Mouse (Mus musculus) left cerebral cortex, postnatal 10 days (tissue): ENCODE results near the gene Sag. TPM values are rescaled to one million over a fixed set of nuclear protein-coding genes. Genes with fewer than 3 reads are reported as not detected.
A peak's percentile ranks its signal among the peaks of the same experiment; 100 is the strongest.

Experiments
- DNase-seq, 2 experiments: peaks; one replicate each; pipeline ENCODE4 v3.0.0; 2021 to 2022; ENCODE audit warnings: low spot score in 2 of 2, mixed read lengths in 1 of 2; ENCODE audit errors: extremely low spot score in 1 of 2
- intact Hi-C: fragments of 180-260 bp; cut with DNase I; formaldehyde crosslinking; loops from one replicate; pipeline ENCODE4 v1.15.1; 2025
- total RNA-seq, 2 experiments: library from RNA; stranded (reverse); gene quantifications; 2 replicates each; pipeline ENCODE4 v1.2.3; 2021

The Sag gene
- total RNA-seq, 2 experiments from 2014 or later = 1.5 to 1.9 TPM

GRCm38 (mm10) chr1:87877552-87878283 lies 74.2 kb downstream of the Sag start:
- DNase-seq = no peak
- intact Hi-C loops = no loop called here

- intact Hi-C loops = no loop called here
- no peak for DNase-seq
Observed at GRCm38 (mm10) chr1:87879034-87879433, 75.6 kb downstream of the Sag start.

DNA sequence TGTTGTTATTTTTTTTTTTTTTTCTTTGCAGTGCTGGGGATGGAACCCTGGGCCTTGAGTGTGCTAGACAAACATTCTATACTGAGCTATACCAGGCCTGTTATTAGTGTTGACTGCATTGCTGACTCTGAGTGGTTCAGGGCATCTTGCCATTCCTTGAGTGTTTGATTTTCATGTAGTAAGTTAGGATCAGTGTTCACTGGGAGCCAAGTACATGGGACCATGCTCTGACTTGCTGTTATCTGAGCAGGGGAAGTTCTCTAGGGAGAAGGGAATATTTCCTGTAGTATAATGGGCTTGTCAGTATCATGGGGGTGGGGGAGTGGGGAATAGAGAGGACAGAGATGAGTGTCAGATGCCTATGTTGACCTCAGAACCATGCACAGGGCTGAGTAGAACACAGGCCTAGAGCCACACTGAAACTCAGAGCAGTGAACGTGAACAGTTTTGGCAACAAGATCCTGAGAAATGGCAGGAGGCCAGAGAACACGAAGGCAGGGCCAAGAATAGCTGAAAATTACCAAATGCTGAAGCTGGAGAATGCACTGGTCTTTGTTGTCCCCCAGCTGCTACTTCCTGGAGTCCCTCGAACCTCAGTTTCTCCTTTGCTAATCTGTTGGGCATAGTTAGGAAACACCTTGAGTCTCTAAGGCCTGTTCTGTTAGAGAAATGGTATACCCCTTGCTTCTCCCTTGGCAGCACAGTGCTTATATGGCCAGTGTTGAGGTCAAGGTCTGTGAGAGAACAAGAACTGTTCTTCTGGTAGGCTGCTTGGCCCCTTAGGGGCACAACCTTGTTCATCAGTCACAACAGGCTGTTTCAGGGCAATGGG lies 76.2 kb downstream of the Sag start:
- intact Hi-C loops = no loop called here
- peak; percentile 64 to 71 for DNase-seq

- DNase-seq = no peak
- intact Hi-C loops = no loop called here
Observed at GRCm38 (mm10) chr1:87880326-87880627, 76.8 kb downstream of the Sag start.

GRCm38 (mm10) chr1:87880856-87881255 lies 77.4 kb downstream of the Sag start:
- no peak for DNase-seq
- intact Hi-C loops = no loop called here

- DNase-seq = no peak
- intact Hi-C loops = no loop called here
Observed at GRCm38 (mm10) chr1:87881726-87882125, 78.2 kb downstream of the Sag start.

GRCm38 (mm10) chr1:87882554-87882953 lies 79.1 kb downstream of the Sag start:
- no peak for DNase-seq
- intact Hi-C loops = no loop called here

DNA sequence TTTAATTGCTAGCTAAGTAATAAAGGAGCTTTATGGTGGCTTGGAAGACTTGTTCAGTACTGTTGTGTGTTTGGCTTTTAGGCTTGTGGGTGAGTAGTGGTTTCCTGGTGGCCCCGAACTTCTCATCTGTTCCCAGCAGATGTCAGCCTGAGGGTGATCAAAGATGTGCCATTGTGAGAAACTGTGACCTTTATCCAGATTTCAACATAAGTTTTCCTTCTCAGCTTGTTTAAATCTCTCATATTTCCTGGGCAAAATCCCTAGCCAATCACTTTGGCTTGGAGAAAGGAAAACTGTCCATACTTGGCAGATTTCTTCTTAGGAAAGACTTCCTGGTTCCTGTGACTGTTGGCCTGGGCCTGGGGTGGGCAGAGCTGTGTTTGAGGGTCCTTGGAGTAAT lies 87.5 kb downstream of the Sag start:
- DNase-seq = no peak
- intact Hi-C loops = no loop called here

- intact Hi-C loops = no loop called here
- DNase-seq = no peak
Observed at GRCm38 (mm10) chr1:87891634-87892033, 88.2 kb downstream of the Sag start.

GRCm38 (mm10) chr1:87892499-87892898 lies 89.0 kb downstream of the Sag start:
- intact Hi-C loops = no loop called here
- DNase-seq = no peak

GRCm38 (mm10) chr1:87893414-87893813 lies 89.9 kb downstream of the Sag start:
- no peak for DNase-seq
- intact Hi-C loops = no loop called here

Other genes starting within 250 kb of the Sag start
- 100 to 1,000 TPM; 198 to 200 TPM for gene Ngef, start 229.8 kb upstream of the Sag start, total RNA-seq
- 10 to 100 TPM; 14.1 to 17.8 TPM for gene Inpp5d, start 183.4 kb upstream of the Sag start, total RNA-seq
- 10 to 100 TPM; 68.3 to 71.0 TPM for gene Atg16l1, start 47.8 kb upstream of the Sag start, total RNA-seq
- gene Dgkd, start 49.6 kb downstream of the Sag start, total RNA-seq = 100 to 1,000 TPM; 140 to 160 TPM
- gene Usp40, start 204.9 kb downstream of the Sag start, total RNA-seq = 10 to 100 TPM; 21.1 to 21.9 TPM